ENCODE assay signal across 30 mouse cellular contexts in genomic region chr6:133849359-133849758, GRCm38 (mm10). TPM values are rescaled to one million over a fixed set of nuclear protein-coding genes. Genes with fewer than 3 reads are reported as not detected.
"Had no signal": no experiment of that assay in that cellular context is flagged by ENCODE, and none has a peak within 500 bp of the region (broad histone marks: within the 10 kb centered on the region; RNA-seq: fewer than 3 reads in every experiment).

No protein-coding gene starts in this region.

- H3K27ac ChIP-seq: heart, adult 2 months; heart, embryonic 13.5 days; heart, embryonic 15.5 days; hindbrain, embryonic 13.5 days; hindbrain, embryonic 15.5 days; hindbrain, postnatal 0 days; limb, embryonic 13.5 days; limb, embryonic 15.5 days; liver, embryonic 12.5 days; liver, embryonic 14.5 days had no signal

- DNase-seq: forebrain, postnatal 0 days; gastrocnemius, postnatal 14 days; gastrocnemius, postnatal 36 days; heart, adult 11 months; heart, adult 2 months; heart, postnatal 14 days; heart, postnatal 36 days; kidney, postnatal 10 days; layer of hippocampus, adult 9-11 months; layer of hippocampus, postnatal 36 days; left cerebral cortex, postnatal 4 days had no signal

- H3K36me3 ChIP-seq: heart, embryonic 13.5 days; heart, embryonic 15.5 days; hindbrain, embryonic 13.5 days; hindbrain, embryonic 15.5 days; limb, embryonic 13.5 days; limb, embryonic 15.5 days; liver, embryonic 12.5 days had no signal

- H3K4me1 ChIP-seq: heart, embryonic 13.5 days; heart, embryonic 15.5 days; hindbrain, embryonic 13.5 days; hindbrain, embryonic 15.5 days; limb, embryonic 13.5 days; limb, embryonic 15.5 days; liver, embryonic 12.5 days had no signal

- H3K4me3 ChIP-seq: heart, adult 2 months; heart, embryonic 13.5 days; heart, embryonic 15.5 days; hindbrain, embryonic 13.5 days; hindbrain, embryonic 15.5 days; limb, embryonic 13.5 days; limb, embryonic 15.5 days; liver, embryonic 12.5 days had no signal

- H3K4me2 ChIP-seq: heart, embryonic 11.5 days; heart, embryonic 13.5 days; heart, embryonic 15.5 days; hindbrain, embryonic 13.5 days; hindbrain, embryonic 15.5 days; limb, embryonic 13.5 days; limb, embryonic 15.5 days; liver, embryonic 12.5 days had no signal

- H3K9me3 ChIP-seq: heart, embryonic 13.5 days; heart, embryonic 15.5 days; hindbrain, embryonic 13.5 days; hindbrain, embryonic 15.5 days; limb, embryonic 13.5 days; limb, embryonic 15.5 days; liver, embryonic 12.5 days had no signal

- H3K9ac ChIP-seq: forebrain, postnatal 0 days; heart, embryonic 13.5 days; heart, embryonic 15.5 days; hindbrain, embryonic 13.5 days; hindbrain, embryonic 15.5 days; limb, embryonic 13.5 days; limb, embryonic 15.5 days; liver, embryonic 12.5 days; liver, embryonic 14.5 days had no signal

- ATAC-seq: forebrain, postnatal 0 days; hindbrain, postnatal 0 days; intestine, embryonic 16.5 days; liver, embryonic 12.5 days had no signal

- H3K27me3 ChIP-seq: heart, embryonic 13.5 days; heart, embryonic 15.5 days; hindbrain, embryonic 13.5 days; hindbrain, embryonic 15.5 days; limb, embryonic 13.5 days; limb, embryonic 15.5 days; liver, embryonic 12.5 days had no signal

RNA-seq across cellular contexts. Expression of gene Kap, which starts 4.2 kb away (rescaled TPM):
- polyA plus RNA-seq: forebrain, postnatal 0 days; heart, embryonic 11.5 days; heart, embryonic 13.5 days; heart, embryonic 15.5 days; heart, postnatal 0 days; hindbrain, embryonic 11.5 days; hindbrain, embryonic 13.5 days; hindbrain, embryonic 15.5 days; hindbrain, postnatal 0 days; intestine, embryonic 14.5 days; intestine, embryonic 16.5 days; kidney, embryonic 14.5 days; large intestine, adult 2 months; limb, embryonic 11.5 days; limb, embryonic 13.5 days; limb, embryonic 15.5 days; liver, adult 2 months; liver, embryonic 12.5 days; liver, embryonic 14.5 days; liver, embryonic 16.5 days had no signal
